Mouse (Mus musculus) neural tube, embryonic 14.5 days (tissue): ENCODE data around the gene Ccl4. TPM values are rescaled to one million over a fixed set of nuclear protein-coding genes. Genes with fewer than 3 reads are reported as not detected.

Experiments
- ATAC-seq: fragments of 200-750 bp; cut with Nextera tagmentation; 2 replicates; pipeline ENCODE4 v1.8.0; 2017; ENCODE audit warnings: low read depth, mild to moderate bottlenecking, moderate TSS enrichment, moderate library complexity
- H3K27ac ChIP-seq: fragments of 300-500 bp; sonication (generic); 2 replicates; pipeline ENCODE4 v1.5.1; 2014; ENCODE audit warnings: low read depth, mild to moderate bottlenecking, control low read depth, low read length, moderate library complexity, mixed read lengths
- H3K27me3 ChIP-seq: fragments of 300-500 bp; sonication (generic); 2 replicates; pipeline ENCODE4 v1.6.1; 2014; ENCODE audit warnings: low read length; ENCODE audit not compliant: control insufficient read depth, insufficient read depth
- H3K36me3 ChIP-seq: fragments of 300-500 bp; sonication (generic); 2 replicates; pipeline ENCODE4 v1.6.1; 2014; ENCODE audit warnings: low read length, mixed read lengths; ENCODE audit not compliant: control insufficient read depth, insufficient read depth
- H3K4me1 ChIP-seq: fragments of 300-500 bp; sonication (generic); 2 replicates; pipeline ENCODE4 v1.6.1; 2014; ENCODE audit warnings: low read length; ENCODE audit not compliant: control insufficient read depth, insufficient read depth
- H3K4me2 ChIP-seq: fragments of 300-500 bp; sonication (generic); 2 replicates; pipeline ENCODE4 v1.6.1; 2014; ENCODE audit warnings: mild to moderate bottlenecking, low read depth, low read length, control low read depth
- H3K4me3 ChIP-seq: fragments of 300-500 bp; sonication (generic); 2 replicates; pipeline ENCODE4 v1.5.1; 2014; ENCODE audit warnings: low read depth, low read length, control low read depth, mixed read lengths
- H3K9ac ChIP-seq: fragments of 300-500 bp; sonication (generic); replicated peaks from 2 replicates; pipeline ENCODE4 v1.6.1; 2014; ENCODE audit warnings: low read depth, mild to moderate bottlenecking, control low read depth, low read length, mixed read lengths
- H3K9me3 ChIP-seq: fragments of 300-500 bp; sonication (generic); 2 replicates; pipeline ENCODE4 v1.6.1; 2016; ENCODE audit warnings: low read length; ENCODE audit not compliant: control insufficient read depth
- WGBS: fragments of 180-500 bp; shearing (Covaris S2); extraction: QIAGEN DNeasy Blood & Tissue Kit; methylation state at CpG from one replicate; pipeline ENCODE4 v1.1.7; 2014; 5-methylcytosine and 5-hydroxymethylcytosine counted together
- polyA plus RNA-seq: library from polyadenylated mRNA; unstranded; fragments of >200 nt; fragmentation: Nextera tagmentation; extraction: Ambion mirVana; gene quantifications from 2 replicates; pipeline ENCODE4 v1.2.1, GENCODE M21; 2014

The Ccl4 gene
- polyA plus RNA-seq, 1 experiment from 2014 or later: 0.67 TPM

- H3K27me3 ChIP-seq: no peaks in the 10 kb centered on the region
- no peak overlapping the region for H3K27ac ChIP-seq
- H3K4me3 ChIP-seq: no peak overlapping the region
- H3K9ac ChIP-seq: no peak overlapping the region
- no peak overlapping the region for H3K4me2 ChIP-seq
- ATAC-seq: no peak
- H3K36me3 ChIP-seq: no peaks in the 10 kb centered on the region
- no peaks in the 10 kb centered on the region for H3K9me3 ChIP-seq
- 93% methylated on average over 2 of the region's 2 CpGs for WGBS
- no peaks in the 10 kb centered on the region for H3K4me1 ChIP-seq
Measured at GRCm38 (mm10) chr11:83634898-83635297, 27.5 kb upstream of the Ccl4 start.

- H3K9me3 ChIP-seq: no peaks in the 10 kb centered on the region
- no peak overlapping the region for H3K4me2 ChIP-seq
- no peaks in the 10 kb centered on the region for H3K27me3 ChIP-seq
- H3K9ac ChIP-seq: no peak overlapping the region
- no peak overlapping the region for H3K27ac ChIP-seq
- no peak overlapping the region for H3K4me3 ChIP-seq
- 77% methylated on average over 1 of the region's 1 CpGs for WGBS
- H3K4me1 ChIP-seq: no peaks in the 10 kb centered on the region
- ATAC-seq: no peak
- no peaks in the 10 kb centered on the region for H3K36me3 ChIP-seq
Measured at GRCm38 (mm10) chr11:83636742-83637235, 25.6 kb upstream of the Ccl4 start.

- no peaks in the 10 kb centered on the region for H3K36me3 ChIP-seq
- H3K27me3 ChIP-seq: no peaks in the 10 kb centered on the region
- H3K27ac ChIP-seq: no peak overlapping the region
- H3K4me3 ChIP-seq: no peak overlapping the region
- WGBS: 58% methylated on average over 2 of the region's 2 CpGs
- H3K9ac ChIP-seq: no peak overlapping the region
- ATAC-seq: no peak
- H3K9me3 ChIP-seq: no peaks in the 10 kb centered on the region
- H3K4me2 ChIP-seq: no peak overlapping the region
- no peaks in the 10 kb centered on the region for H3K4me1 ChIP-seq
Measured at GRCm38 (mm10) chr11:83638934-83639333, 23.4 kb upstream of the Ccl4 start.

GRCm38 (mm10) chr11:83639533-83639932, 22.9 kb upstream of the Ccl4 start:
- H3K36me3 ChIP-seq: no peaks in the 10 kb centered on the region
- H3K9me3 ChIP-seq: no peaks in the 10 kb centered on the region
- no peak overlapping the region for H3K27ac ChIP-seq
- H3K4me1 ChIP-seq: no peaks in the 10 kb centered on the region
- no peak for ATAC-seq
- no peak overlapping the region for H3K4me2 ChIP-seq
- H3K27me3 ChIP-seq: no peaks in the 10 kb centered on the region
- no peak overlapping the region for H3K4me3 ChIP-seq
- H3K9ac ChIP-seq: no peak overlapping the region
- WGBS: 84% methylated on average over 3 of the region's 3 CpGs

GRCm38 (mm10) chr11:83640141-83640540, 22.2 kb upstream of the Ccl4 start:
- Histone ChIP-seq H3K4me2 (no peak overlapping the region), H3K36me3 (no peaks in the 10 kb centered on the region), H3K27me3 (no peaks in the 10 kb centered on the region), H3K4me1 (no peaks in the 10 kb centered on the region), H3K4me3 (no peak overlapping the region), H3K9me3 (no peaks in the 10 kb centered on the region), H3K9ac (no peak overlapping the region), H3K27ac (no peak overlapping the region)
- WGBS: 88% methylated on average over 5 of the region's 5 CpGs
- ATAC-seq: no peak

GRCm38 (mm10) chr11:83641216-83641615, 21.2 kb upstream of the Ccl4 start:
- H3K4me1 ChIP-seq: no peaks in the 10 kb centered on the region
- H3K27ac ChIP-seq: no peak overlapping the region
- no peaks in the 10 kb centered on the region for H3K9me3 ChIP-seq
- H3K4me3 ChIP-seq: no peak overlapping the region
- H3K4me2 ChIP-seq: no peak overlapping the region
- no peak overlapping the region for H3K9ac ChIP-seq
- WGBS: 88% methylated on average over 2 of the region's 2 CpGs
- ATAC-seq: no peak
- H3K27me3 ChIP-seq: no peaks in the 10 kb centered on the region
- H3K36me3 ChIP-seq: no peaks in the 10 kb centered on the region

GRCm38 (mm10) chr11:83645521-83645920, 16.9 kb upstream of the Ccl4 start, which contains the start of gene Rpl9-ps1:
Rpl9-ps1 (minus strand) TSS chr11:83645621.
- Histone ChIP-seq H3K9me3 (no peaks in the 10 kb centered on the region), H3K27me3 (no peaks in the 10 kb centered on the region), H3K4me3 (no peak within 1 kb of the TSS), H3K4me2 (no peak within 1 kb of the TSS), H3K27ac (no peak within 1 kb of the TSS), H3K9ac (no peak within 1 kb of the TSS), H3K4me1 (no peaks in the 10 kb centered on the region), H3K36me3 (no peaks in the 10 kb centered on the region)
- WGBS: 95% methylated on average over 1 of the region's 1 CpGs
- no peak for ATAC-seq

- WGBS: 95% methylated on average over 6 of the region's 6 CpGs
- H3K27me3 ChIP-seq: no peaks in the 10 kb centered on the region
- no peaks in the 10 kb centered on the region for H3K36me3 ChIP-seq
- no peak overlapping the region for H3K4me2 ChIP-seq
- no peak overlapping the region for H3K27ac ChIP-seq
- no peak overlapping the region for H3K4me3 ChIP-seq
- no peaks in the 10 kb centered on the region for H3K4me1 ChIP-seq
- no peak overlapping the region for H3K9ac ChIP-seq
- no peak for ATAC-seq
- H3K9me3 ChIP-seq: no peaks in the 10 kb centered on the region
Measured at GRCm38 (mm10) chr11:83646356-83647149, 15.8 kb upstream of the Ccl4 start.

- no peaks in the 10 kb centered on the region for H3K36me3 ChIP-seq
- H3K27me3 ChIP-seq: no peaks in the 10 kb centered on the region
- no peaks in the 10 kb centered on the region for H3K9me3 ChIP-seq
- no peak for ATAC-seq
- H3K27ac ChIP-seq: no peak within 1 kb of the TSS
- H3K4me3 ChIP-seq: no peak within 1 kb of the TSS
- no peak within 1 kb of the TSS for H3K9ac ChIP-seq
- WGBS: 84% methylated on average over 8 of the region's 8 CpGs
- H3K4me1 ChIP-seq: no peaks in the 10 kb centered on the region
- H3K4me2 ChIP-seq: no peak within 1 kb of the TSS
Measured at GRCm38 (mm10) chr11:83649305-83649841, 13.0 kb upstream of the Ccl4 start, which contains the start of gene Ccl3. Ccl3 (minus strand) TSS chr11:83649355.
